Mouse (Mus musculus) cerebellum, adult 2 months (tissue): Measurements from ENCODE around the gene Nudt3.

ENCODE experiments used
- CTCF ChIP-seq: fragments of 200-500 bp; IDR thresholded peaks from 2 replicates; pipeline ENCODE4 v1.5.1; 2011; ENCODE audit warnings: low read depth, mild to moderate bottlenecking, control low read depth, low read length, moderate library complexity, borderline replicate concordance; ENCODE audit not compliant: insufficient read depth
- POLR2A ChIP-seq: fragments of 200-500 bp; IDR thresholded peaks from 2 replicates; pipeline ENCODE4 v1.6.1; 2011; ENCODE audit warnings: low read length, control low read depth, borderline replicate concordance; ENCODE audit not compliant: insufficient read depth

DNA sequence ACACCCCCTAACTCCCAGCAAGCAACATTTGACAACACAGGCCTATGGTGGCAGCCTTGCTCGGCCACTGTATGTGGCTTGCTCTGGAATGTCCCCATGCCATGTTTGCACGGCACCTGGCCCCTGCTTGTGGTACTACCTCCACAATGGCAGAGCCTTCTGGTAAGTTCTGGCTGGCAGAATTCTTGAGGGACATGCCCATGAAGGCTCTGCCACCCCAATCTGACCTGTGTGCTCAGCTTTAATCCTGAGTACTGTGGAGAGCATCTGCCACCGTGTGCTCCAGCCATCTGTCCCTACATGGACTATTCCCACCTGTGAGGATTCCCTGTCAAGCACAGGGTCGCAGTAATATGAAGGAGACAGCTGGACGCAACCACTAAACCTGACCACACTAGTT is 22.4 kb downstream of the Nudt3 start:
- TF ChIP-seq CTCF (no peak), POLR2A (no peak)
